Mouse (Mus musculus) G1E (cell line): ENCODE measurements around the gene Plcg1.

Experiments used
- CTCF ChIP-seq: IDR thresholded peaks from 2 replicates; pipeline ENCODE4 v1.5.1; 2012; ENCODE audit warnings: low read depth, low read length, inconsistent platforms, mixed read lengths
- GATA1 ChIP-seq: IDR thresholded peaks from 2 replicates; pipeline ENCODE4 v1.6.1; 2012; ENCODE audit warnings: borderline replicate concordance, low read length, inconsistent platforms, mixed read lengths
- TAL1 ChIP-seq: conservative IDR thresholded peaks from 2 replicates; pipeline ENCODE4 v1.6.1; 2012; ENCODE audit warnings: low read depth, low read length, inconsistent platforms, mixed read lengths

- TF ChIP-seq CTCF = no peak
- TF ChIP-seq GATA1 = no peak
- no peak for TF ChIP-seq TAL1
Measured at GRCm38 (mm10) chr2:160745497-160745896, 14.4 kb downstream of the Plcg1 start.
